Mouse (Mus musculus): ENCODE results near the gene Rgs12. TPM values are rescaled to one million over a fixed set of nuclear protein-coding genes. Genes with fewer than 3 reads are reported as not detected.

Gene Rgs12
- polyA plus RNA-seq (2014; fragmentation: Illumina TruSeq; extraction: RNeasy Lipid Tissue Mini Kit (QIAGEN cat#74804); ENCODE audit: low read depth, low replicate concordance) = 15.7 TPM

DNA sequence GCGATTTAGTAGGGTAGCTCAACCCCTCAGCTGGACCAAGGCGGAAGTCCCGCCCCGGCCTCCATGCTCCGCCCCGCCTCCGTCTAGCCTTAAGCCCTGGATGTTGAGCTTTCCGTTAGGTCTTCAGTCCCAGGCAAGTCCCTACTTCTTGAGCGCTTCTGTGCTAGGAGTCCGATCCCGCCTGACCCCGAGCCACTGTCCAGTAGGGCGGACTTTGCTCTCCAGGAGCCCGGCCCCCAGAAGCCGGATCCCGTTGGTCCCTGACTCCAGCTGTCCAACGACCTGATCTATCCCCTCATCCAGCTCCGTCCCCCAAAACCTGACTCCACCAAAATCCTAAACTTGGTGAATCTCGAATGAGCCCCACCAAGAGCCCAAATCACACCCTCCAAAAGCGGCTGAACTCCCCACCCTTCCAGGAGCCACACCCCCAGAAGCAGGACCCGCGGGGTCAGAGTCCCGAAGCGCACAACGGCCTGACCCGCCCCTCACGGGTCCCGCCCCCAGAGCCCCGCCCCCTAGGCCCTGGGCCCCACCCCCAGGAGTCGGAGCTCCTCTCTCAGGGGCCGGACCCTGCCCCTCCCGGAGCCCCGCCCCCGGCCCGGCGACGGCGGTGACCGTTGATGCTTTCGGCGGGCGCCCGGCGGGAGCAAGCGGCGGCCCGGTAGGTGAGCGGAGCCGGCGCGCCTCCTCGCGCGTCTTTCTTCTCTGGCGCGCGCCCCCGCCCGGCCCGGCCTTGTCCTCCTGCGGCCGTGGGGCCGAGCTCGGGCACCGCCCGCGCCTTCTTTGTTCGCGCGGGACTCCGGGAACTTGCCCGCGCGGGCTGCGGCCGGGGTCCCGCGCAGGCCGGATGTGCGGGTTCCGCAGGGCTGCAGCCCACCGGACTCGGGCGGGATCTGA, at the start of gene Rgs12:
Gene Rgs12, plus strand, starts transcription at position 585 of the 900 bp plus-strand sequence.

DNA sequence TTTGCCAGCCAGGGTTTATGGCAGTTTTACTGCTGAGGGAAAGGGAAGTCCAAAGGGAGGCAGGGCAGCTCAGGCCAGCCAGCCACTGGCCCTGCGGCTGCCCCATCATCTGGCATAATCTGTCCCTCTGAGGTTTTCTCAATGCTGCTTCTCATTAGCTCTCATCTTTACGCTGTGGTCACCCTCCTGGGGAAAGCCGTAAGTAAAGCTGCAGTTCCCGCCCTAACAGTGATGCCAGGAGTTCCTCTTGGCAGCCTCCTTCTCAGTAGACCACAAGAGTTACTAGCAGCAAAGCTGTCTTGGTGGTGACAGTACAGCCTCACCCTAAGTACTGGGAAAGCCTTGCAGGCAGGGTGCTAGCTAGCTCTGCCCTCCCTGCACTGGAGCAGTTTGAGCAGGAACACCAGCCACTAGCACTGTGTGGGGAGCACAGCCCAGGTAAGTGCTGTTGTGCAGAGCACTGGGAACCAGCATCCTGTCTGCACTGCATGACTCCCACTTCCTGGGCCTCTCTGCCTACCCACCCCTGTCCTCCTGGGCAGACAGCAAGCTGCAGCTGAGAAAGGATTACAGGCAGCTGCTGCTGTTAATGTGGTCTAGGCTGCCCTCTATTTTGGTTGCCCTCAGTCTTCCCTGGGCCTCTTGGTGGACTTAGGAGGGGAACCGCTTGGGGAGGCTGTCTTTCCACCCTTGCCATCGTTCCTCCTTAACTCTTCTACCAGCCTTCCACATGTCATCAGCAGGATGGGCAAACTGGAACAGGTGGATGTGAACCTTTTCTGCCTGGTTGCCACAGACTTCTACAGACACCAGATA, 41.1 kb upstream of the Rgs12 start, which contains the start of gene Msantd1:
Gene Msantd1, plus strand, starts transcription at position 103 of the 816 bp plus-strand sequence.

DNA sequence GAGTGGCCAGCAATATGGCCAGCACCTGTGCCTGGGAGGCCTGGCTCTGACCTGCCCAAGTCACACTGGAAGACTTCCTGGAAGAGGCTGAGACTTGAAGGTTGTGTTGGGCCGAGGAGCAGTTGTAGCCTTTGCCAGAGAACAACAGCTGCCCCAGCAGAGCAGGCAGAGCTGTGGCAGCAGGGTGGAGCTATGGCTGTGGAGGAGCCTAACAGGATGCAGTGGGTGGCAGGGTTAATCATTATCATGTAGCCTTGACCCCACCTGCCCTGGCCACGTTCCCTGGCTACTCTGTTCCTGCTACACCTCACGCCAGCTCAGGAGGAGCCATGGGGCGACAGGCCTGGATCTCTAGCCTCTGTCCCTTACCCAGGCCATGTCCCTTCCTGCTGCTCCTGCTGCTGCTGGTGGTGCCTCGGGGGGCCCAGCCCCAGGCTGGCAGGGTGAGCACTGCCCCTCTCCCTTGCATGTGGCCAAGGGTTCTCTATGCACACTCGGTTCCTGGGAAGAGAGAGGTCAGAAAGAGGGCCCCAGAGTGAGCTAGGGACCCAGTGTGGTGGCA, 92.1 kb downstream of the Rgs12 start, which contains the start of gene Hgfac:
Gene Hgfac, plus strand, starts transcription at position 242 of the 562 bp plus-strand sequence.

DNA sequence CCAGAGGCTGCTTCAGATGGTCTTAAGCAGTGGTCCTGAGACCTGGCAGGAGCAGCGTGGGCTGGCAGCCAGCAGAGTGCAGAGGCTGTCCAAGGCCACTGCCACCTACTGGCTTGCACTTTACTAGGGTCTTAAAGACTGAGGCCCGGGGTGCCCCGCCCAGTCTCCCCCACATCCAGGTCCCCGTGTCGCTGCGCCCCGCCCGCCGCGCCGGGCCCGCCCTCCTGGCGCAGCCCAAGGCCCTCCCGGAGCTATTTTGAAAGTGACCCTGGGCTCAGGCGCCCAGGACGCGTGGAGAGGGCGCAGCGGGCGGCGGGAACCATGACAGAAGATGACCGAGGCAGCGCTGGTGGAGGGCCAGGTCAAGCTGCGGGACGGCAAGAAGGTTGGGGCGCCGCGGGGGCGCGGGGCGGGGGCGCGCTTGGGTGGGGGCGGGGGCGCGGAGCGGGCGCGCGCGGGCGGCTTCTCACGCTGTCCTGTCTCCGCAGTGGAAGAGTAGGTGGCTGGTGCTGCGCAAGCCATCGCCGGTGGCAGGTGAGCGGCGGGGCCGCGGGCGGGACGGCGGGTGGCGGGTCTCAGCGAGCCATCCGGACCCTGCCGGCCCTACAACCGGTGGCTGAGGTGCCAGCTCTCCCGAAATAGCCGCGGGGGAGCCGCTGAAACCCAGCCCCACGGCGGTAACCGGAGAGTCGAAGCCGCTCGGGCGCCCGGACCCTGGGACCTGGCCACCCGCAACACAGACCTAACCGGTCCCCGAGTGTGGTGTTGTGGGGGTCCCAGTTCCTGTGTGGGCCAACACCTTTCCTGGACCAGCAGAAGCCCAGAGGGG, 107.6 kb downstream of the Rgs12 start, which contains the start of gene Dok7:
Gene Dok7, plus strand, starts transcription at position 163 of the 829 bp plus-strand sequence.

Other genes starting within 250 kb of the Rgs12 start
- 13.2 TPM for gene Htt, start 187.7 kb upstream of the Rgs12 start, polyA plus RNA-seq (2014; fragmentation: Illumina TruSeq; extraction: RNeasy Lipid Tissue Mini Kit (QIAGEN cat#74804); ENCODE audit: low read depth, low replicate concordance)
- 1.1 TPM for gene Msantd1, start 41.4 kb upstream of the Rgs12 start, polyA plus RNA-seq (2014; fragmentation: Illumina TruSeq; extraction: RNeasy Lipid Tissue Mini Kit (QIAGEN cat#74804); ENCODE audit: low read depth, low replicate concordance)
- gene Hgfac, start 92.1 kb downstream of the Rgs12 start, polyA plus RNA-seq (2014; fragmentation: Illumina TruSeq; extraction: RNeasy Lipid Tissue Mini Kit (QIAGEN cat#74804); ENCODE audit: low read depth, low replicate concordance) = 47.4 TPM
- 3.3 TPM for gene Dok7, start 107.3 kb downstream of the Rgs12 start, polyA plus RNA-seq (2014; fragmentation: Illumina TruSeq; extraction: RNeasy Lipid Tissue Mini Kit (QIAGEN cat#74804); ENCODE audit: low read depth, low replicate concordance)
- gene Lrpap1, start 156.3 kb downstream of the Rgs12 start, polyA plus RNA-seq (2014; fragmentation: Illumina TruSeq; extraction: RNeasy Lipid Tissue Mini Kit (QIAGEN cat#74804); ENCODE audit: low read depth, low replicate concordance) = 196 TPM

Measured in adipose tissue, adult 10 weeks (tissue).